Mouse (Mus musculus) left cerebral cortex, postnatal 14 days (tissue): ENCODE data around the gene Prkn. TPM values are rescaled to one million over a fixed set of nuclear protein-coding genes. Genes with fewer than 3 reads are reported as not detected.
"Not testable (repeated sequence)": the region's sequence is repeated elsewhere in the genome, so short reads cannot be mapped to it uniquely, and the experiment has no call there.

Experiments
- DNase-seq, 2 experiments: peaks; one replicate each; pipeline ENCODE4 v3.0.0; 2021 to 2022; ENCODE audit warnings: low spot score in 2 of 2, mixed read lengths in 1 of 2
- intact Hi-C: fragments of 180-260 bp; cut with DNase I; formaldehyde crosslinking; loops from one replicate; pipeline ENCODE4 v1.15.1; 2025
- total RNA-seq, 2 experiments: library from RNA; stranded (reverse); gene quantifications; 2 replicates each; pipeline ENCODE4 v1.2.3; 2021

Prkn gene
- total RNA-seq, 2 experiments from 2014 or later = 16.3 to 16.7 TPM

DNA sequence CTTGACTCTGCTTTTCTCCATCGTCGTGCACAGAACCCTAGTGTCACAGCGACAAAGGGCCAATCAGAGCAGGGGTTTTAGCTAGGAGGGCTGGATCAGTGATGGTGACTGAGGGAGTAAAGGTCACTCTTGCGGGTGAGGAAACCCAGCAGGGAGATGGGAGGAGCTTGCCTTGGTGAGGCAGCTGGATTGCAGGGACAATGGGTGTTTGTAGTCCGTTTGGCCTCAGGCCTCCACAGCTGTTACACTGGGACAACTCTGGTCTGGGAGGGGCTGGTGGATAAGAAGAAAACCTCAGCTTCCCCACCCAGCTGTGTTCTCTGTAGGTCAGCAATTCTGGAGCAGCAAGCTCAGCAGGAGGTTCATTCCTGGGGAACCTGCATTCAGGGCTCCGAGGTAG, 252.7 kb downstream of the Prkn start:
- intact Hi-C loops = no loop called here
- DNase-seq = peak in 1 of 2 experiments; percentile 24

DNA sequence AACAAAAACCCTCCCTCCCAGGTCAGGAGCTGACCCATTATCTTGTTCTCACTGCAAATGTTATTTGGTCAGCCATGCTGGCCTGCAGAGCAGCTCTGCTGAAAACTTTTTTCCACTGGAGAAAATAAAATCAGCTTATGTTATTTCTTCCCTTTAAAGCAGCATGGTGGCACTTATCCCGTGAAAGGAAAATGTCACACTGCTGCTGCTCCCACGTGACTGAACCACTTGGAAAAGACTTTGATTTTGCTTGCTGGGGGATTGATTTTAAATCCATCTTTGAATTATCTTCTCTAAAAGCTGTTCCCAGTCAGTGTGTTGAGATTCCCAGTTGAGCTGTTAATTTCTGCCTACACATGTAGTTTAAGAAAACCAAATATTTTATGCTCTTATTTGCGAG, 253.1 kb downstream of the Prkn start:
- no peak for DNase-seq
- intact Hi-C loops = no loop called here

DNA sequence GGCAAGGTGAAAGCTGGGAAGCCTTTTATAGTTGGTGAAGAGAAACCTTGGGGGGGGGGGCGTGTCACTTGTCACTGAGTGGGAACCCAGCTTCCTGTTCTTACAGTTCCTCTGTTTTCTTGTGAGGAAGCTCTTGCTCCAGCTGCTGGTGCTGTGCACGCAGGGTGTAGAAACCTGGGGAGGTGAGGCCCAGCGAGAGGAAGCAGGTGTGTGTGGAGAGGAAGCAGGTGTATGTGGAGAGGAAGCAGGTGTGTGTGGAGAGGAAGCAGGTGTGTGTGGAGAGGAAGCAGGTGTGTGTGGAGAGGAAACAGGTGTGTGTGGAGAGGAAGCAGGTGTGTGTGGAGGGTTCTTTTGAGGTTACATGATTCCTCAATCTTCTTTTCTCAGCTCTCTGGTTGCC, 266.8 kb downstream of the Prkn start:
- DNase-seq = no peak
- intact Hi-C loops = no loop called here

DNA sequence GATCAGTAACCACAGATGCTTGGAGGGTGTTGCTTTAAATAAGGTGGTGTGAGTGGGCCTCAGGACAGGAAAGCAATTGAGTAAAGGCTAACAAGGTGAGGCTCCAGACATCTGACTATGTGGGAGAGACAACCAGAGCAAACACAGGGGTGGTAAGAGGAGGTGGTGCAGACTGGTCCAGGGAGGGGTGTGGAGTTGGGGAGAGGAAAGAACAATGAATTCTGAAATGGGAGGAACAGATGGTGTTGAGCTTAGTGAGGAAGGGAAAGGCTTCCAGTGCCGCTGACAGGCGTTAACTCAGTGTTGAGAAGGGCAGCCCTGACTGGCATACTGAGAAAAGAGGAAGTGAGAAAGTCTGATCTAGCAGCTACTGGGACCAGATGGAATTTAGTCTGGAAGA, 267.7 kb downstream of the Prkn start:
- peak; percentile 30 to 40 for DNase-seq
- intact Hi-C loops = no loop called here

DNA sequence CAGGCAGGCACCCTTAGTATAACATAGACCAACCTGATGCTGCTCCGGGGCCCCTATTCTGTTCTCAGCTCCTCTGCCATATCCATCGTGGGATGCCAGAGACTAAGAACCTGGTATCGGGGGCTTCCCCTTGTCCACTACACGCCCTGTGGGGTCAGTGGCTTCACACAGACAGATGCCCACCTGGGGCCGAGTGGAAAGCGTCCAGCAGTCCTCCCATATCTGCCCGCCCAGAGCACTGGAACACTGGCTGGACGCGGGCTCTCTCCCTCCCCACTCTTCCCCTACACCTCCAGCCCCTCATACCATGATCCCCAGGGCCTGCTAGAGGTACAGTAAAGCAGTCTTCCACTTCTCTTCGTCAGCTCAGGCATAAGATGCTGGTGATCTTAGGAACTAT, 277.3 kb downstream of the Prkn start:
- intact Hi-C loops = no loop called here
- no peak for DNase-seq

DNA sequence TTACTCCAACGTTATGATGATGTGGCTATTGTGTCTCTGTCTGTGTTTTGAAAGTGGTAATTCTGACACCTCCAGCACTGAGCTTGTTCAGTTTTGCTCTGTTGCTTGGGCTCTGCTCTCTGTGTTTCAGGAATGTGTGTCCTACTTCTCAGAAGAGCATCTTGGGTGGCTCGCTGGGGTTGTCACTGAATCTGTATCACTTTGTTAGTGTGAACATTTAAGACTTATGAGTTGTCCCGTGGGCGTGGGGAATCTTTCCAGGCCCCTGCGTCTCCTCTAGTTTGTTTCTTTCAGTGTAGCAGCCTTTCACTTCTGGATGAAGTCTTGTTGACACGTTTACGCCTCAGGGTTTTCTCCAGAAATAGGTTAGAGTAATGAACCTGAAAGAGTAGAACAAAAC, 283.9 kb downstream of the Prkn start:
- intact Hi-C loops = no loop called here
- DNase-seq = peak; percentile 16 to 52

DNA sequence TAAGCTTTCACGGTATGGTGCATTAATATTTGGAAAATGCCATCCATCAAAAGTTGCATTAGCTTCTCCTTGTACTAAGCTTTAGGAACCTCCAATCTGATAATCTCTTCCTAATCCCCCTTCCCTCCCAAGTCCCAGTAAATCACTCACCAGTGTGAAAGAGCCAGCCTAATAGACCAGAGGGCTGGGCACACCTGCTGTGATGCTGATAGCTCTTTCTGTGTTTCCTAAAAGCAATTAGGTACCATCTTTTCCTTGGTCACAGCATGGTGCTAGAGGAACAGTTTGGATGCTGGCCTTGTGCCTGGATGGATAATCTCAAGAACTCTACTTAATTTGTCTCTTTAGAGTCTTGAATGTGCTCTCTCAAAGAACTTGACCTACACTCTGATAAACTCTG, 287.0 kb downstream of the Prkn start:
- intact Hi-C loops = no loop called here
- no peak for DNase-seq

DNA sequence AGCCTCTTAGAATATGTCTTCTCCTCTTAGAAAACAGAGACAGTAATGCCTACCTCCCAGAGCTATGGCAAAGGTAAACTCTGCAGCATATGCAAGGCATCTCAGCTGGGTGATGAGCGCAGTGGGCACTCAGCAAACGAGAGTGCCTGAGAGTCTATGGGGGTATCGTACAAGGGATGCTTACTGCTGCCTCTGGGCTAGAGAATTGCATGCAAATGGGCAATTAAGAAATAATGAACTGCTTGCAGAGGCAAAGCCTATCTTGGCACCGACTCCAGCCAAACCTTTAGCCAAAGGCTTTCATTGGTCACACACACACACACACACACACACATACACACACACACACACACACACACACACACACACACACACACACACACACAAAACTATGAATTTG, 290.7 kb downstream of the Prkn start:
- DNase-seq = peak; percentile 13
- intact Hi-C loops = no loop called here

DNA sequence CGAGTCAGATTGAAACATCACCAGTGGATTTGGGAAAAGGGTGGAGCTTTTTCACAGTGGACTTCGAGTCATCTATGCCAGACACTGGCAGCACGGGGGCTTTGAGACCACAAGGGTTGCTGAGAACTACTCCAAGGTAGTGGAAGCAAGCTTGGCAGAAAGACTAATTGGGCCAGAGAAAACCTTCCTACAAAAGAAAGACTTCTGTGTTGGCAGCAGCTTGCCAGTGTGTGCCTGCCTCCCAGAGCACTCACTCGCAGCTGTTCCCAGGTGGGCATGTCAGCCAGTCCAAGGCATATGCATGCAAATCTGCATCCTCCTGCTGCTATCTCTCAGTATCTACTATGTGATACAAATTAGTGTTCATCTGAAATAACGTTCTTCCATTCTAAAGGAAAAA, 302.1 kb downstream of the Prkn start:
- DNase-seq = peak; percentile 62 to 67
- intact Hi-C loops = no loop called here

DNA sequence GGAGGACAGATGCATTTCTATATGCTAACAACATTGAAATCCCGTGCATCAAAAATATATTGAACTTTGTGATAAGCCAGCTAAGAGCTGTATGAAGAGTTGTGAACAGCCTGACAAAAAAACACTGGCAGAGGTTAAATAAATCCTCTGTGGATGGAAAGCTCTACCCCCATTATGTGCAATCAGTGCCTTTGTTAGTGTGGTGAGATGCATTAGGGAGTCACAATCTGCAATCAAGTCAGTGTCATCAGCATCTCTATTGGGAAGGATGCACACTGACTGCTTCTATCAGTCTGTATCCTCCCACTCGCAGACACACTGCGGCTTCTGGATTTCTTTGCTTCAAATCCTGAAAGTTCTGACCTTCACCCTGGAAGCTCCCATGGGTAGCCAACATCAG, 315.9 kb downstream of the Prkn start:
- DNase-seq = peak in 1 of 2 experiments; percentile 5
- intact Hi-C loops = loop anchor here (5.0 kb wide), 1 partner anchor 56 kb away; no protein-coding TSS in a partner anchor

DNA sequence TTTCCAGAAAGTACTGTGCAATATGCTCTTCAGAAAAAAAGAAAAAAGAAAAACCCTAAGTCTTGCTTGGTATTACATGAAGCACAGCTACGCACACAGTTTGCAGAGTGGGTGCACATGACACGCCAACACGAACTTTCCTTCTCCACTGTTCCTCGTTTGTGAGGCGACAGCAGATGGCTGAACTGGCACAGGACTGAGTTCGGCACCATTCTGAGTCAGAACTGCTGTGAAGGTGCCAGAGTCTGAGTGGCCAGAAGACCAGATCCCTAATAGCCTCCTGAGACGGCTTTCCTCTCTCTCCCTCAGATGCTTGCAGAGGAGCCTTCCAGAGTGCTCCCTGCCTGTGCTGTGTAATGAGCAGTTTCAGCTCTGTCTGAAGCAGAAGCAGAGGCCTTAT, 317.4 kb downstream of the Prkn start:
- intact Hi-C loops = loop anchor here (5.0 kb wide), 1 partner anchor 55 kb away; no protein-coding TSS in a partner anchor
- DNase-seq = peak; percentile 78 to 88

DNA sequence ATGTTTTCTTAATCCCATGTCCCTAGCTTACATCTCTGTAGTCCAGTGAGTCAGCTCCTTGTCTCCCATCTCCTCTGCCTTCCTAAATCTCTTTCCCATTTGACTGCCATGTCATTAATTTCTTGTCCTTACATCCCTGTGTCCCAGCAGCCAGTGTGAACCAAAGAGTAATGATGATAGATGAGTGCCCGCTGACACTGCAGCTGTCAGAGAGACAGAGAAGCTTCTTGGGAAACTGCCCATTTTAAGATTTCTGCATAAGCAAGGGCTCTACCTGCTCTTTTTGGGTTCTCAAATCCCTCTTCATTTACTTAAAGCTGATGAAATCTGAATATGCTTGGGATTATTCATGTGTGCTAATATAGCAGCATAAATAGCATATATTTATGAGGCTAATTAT, 321.3 kb downstream of the Prkn start:
- intact Hi-C loops = no loop called here

DNA sequence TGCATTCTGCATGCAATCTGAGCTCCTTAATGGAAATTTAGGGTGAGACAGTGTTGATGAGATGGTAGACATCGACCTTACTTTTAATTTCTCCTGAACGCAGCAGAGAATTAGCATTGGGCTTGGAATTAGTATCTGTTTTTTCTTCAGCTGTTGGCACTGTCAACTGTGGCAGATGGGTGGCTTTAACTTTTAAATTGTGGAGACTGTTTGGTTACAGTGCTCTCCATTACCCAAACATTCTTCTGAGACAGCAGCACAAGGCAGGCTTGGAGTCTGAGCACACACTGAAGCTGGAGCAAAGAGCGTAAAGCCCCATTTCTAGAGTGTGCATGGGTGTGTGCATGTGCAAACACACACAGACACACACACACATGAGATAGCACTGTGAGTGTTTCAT, 322.6 kb downstream of the Prkn start:
- DNase-seq = no peak
- intact Hi-C loops = no loop called here

More for the DNA sequence above, 321.3 kb downstream of the Prkn start:
- DNase-seq = no peak

DNA sequence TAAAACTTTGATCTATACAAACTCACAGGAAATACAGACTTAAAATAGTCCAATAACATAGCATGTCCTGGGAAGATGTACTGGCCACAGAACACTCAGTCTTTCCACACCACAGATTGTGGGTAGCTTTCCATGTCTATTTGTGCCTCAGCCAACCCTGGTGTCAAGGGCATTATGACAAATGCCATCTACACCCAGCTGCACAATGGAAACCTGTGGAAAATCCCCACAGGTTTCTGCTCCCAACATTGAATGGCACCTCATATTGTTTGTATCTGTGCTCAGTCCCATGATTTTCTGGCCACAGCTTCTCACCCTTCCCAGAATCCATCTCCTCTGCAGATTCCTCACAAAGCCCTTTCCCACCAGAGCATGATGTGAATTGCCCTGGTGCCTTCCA, 347.2 kb downstream of the Prkn start:
- DNase-seq = no peak
- intact Hi-C loops = no loop called here

DNA sequence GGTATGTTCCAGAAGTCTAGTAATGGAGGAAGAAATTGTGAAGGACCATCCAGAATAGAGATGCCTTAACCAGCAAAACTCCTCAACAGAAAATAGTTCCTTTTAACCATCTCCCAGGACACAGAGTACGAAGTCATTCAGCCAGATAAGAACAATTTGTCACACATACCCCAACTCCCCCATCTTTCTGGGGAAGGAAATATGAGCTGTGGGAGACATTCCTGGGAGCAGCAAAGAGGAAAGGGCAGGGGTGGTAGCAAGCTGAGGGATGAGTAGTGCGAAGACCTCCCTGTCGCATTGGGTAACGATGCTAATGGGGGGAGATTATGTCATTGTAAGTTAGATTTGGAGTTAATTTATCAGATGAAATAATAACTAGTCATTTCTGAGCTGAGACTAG, 348.3 kb downstream of the Prkn start:
- no peak for DNase-seq
- intact Hi-C loops = no loop called here

DNA sequence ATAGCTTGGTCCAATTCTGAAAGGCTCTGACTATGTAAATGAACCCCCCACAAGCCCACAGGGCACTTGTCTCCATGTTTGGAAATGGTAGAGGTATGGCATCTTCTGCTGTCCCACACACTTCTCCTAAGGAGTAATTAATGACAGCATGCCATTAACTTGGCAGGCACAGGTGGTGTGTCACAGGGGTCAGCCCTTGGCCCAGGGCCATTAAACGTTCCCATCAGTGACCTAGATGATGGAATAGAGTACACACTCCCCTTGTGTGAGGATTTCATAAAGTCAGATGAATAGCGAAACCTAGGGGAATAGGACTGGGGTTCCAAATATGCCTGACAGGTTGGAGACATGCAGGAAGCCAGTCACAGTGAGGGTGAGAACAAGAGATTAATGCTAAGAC, 350.1 kb downstream of the Prkn start:
- intact Hi-C loops = no loop called here
- no peak for DNase-seq

DNA sequence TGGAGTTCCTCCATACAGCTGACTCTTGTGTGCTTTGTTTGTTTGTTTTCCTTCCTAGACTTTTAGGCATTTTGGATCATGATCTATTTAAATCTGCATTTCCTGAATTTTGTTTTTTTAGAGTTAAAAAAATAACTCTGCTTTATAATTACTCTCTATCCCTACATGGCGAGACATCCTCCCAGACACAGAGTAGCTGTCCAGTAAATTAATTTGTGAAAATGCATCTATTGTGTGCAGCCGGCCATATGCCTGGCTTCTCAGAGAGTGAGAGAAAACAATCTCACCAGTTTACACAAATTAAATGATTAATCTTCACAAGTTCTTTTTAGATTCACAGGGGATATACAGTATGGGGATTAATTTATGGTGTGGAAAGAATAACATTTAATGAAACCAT, 357.9 kb downstream of the Prkn start:
- intact Hi-C loops = no loop called here
- no peak for DNase-seq

DNA sequence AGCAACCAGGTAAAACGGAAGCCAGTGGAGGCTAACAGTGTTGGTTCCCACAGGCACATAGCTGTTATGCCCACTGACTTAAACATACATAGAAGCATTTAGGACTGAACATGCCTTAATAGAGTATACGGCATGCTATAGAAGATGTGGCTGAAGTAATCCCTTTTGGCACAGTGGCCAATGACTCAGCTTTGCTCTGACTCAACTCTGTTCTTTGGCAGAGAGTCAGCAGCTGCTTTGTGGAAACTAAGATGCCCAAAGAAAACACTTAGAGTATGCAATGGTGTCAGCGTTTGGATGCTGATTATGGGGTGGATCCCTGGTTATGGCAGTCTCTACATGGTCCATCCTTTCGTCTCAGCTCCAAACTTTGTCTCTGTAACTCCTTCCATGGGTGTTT, 368.9 kb downstream of the Prkn start:
- DNase-seq = peak; percentile 35 to 62
- intact Hi-C loops = not testable (repeated sequence)

DNA sequence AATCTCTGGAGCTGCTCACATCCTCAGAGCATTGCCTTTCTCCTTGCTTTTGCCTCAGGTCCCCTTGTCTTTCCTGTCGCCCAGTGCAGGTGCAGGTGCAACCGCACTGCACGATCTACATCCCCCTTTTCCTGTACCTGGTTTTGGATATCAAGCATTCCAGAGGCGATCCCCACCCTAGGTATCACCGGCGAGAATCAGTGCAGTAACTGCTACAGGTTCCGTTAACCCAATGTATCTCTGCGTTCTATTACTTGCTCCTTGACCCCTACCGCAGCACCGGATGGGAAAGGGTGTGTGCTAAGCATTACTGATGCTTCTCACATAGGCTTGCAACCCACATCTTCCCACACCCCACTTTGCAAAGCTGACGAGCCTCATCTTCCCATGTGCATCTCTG, 370.8 kb downstream of the Prkn start:
- no peak for DNase-seq
- intact Hi-C loops = loop anchor here (5.0 kb wide), 1 partner anchor 54 kb away; no protein-coding TSS in a partner anchor

DNA sequence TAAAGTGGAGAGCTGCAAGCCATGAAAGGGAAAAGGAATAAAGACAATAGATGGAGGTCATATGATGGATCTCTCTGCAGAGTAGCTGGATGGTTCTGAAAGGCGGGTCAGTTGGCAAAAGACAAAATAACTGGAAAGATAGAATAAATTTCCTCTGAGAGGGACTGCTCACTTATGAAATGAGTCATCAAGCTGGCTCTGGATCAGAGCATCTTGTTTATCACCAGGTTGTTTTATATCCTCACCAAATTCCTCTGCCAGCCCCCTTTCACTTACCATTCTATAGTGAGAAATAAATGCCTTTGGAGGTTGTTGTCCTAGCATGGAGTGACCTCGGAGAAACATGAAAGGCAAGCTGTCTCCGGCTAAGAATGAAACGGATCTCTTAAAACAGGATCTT, 371.4 kb downstream of the Prkn start:
- no peak for DNase-seq
- intact Hi-C loops = loop anchor here (5.0 kb wide), 1 partner anchor 54 kb away; no protein-coding TSS in a partner anchor

DNA sequence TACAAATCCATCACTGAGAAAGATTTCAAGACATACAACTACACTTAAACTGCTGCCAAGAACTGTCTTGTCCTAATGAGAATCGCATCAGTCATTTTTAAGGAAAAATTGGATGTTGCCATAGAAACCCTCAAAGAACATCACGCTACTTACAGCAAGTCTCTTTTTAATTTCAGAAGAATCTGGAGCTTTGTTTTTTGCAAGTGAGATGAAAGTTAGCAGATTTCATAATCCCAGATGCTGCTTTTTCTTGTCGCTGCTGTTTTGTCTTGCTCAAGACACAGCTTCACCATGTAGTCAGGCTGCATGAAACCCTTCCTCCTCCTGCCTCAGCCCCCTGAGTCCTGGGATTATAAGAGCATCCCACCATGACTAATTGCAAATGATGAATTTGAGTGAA, 373.5 kb downstream of the Prkn start:
- DNase-seq = peak; percentile 20 to 86
- intact Hi-C loops = loop anchor here (5.0 kb wide), 1 partner anchor 56 kb away; no protein-coding TSS in a partner anchor

DNA sequence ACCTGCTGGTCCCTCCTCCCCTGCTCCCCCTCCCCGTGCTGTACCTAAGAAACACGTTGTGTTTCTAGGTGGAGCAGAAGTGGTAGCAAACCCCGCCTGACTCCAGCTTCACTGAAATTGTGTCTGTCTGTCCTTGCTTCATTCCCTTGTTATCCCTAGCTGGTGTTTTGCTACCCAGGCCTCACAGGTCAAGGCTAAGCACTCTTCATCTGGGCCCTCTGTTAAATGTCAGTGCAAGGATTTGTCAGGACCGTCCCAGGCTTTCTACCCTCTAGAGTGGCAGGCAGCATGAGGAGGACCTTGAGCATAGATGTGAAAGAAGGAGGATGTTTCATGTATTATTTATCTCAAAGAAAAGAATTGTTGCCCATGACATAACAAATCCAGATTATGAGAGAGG, 388.8 kb downstream of the Prkn start:
- DNase-seq = no peak
- intact Hi-C loops = no loop called here
